Mouse (Mus musculus): ENCODE data around the gene Sh3gl2. TPM values are rescaled to one million over a fixed set of nuclear protein-coding genes. Genes with fewer than 3 reads are reported as not detected.

Sh3gl2 gene
- polyA plus RNA-seq, 1 experiment, result 0.22 TPM

- Histone ChIP-seq H3K27ac (ENCODE audit: control insufficient read depth, insufficient read depth, low read length) (no peak overlapping the region), H3K36me3 (ENCODE audit: control insufficient read depth, insufficient read depth, low read length) (no peaks in the 10 kb centered on the region), H3K27me3 (ENCODE audit: control insufficient read depth, insufficient read depth, low read length) (no peaks in the 10 kb centered on the region), H3K4me3 (ENCODE audit: control insufficient read depth, insufficient read depth, low read length) (no peak overlapping the region), H3K4me1 (replicated peaks; ENCODE audit: control insufficient read depth, insufficient read depth, low read length) (no peaks in the 10 kb centered on the region)
- DNase-seq, result no peak
- 55% methylated on average over 7 of the region's 7 CpGs for WGBS
- TF ChIP-seq POLR2A (IDR thresholded peaks at IDR 0.05; ENCODE audit: control insufficient read depth, extremely low read depth, insufficient read depth, low read length, poor library complexity) (no peak), CTCF (IDR thresholded peaks at IDR 0.05; ENCODE audit: borderline replicate concordance, control insufficient read depth, extremely low read depth, insufficient read depth, low read length, poor library complexity) (no peak)
These were observed 308.4 kb downstream of the Sh3gl2 start for GRCm38 (mm10) chr4:85513288-85513687.

GRCm38 (mm10) chr4:85513792-85514191 lies 308.9 kb downstream of the Sh3gl2 start, which contains the start of gene Adamtsl1:
TSS of gene Adamtsl1 (plus strand) at chr4:85514172.
- TF ChIP-seq CTCF (IDR thresholded peaks at IDR 0.05; ENCODE audit: borderline replicate concordance, control insufficient read depth, extremely low read depth, insufficient read depth, low read length, poor library complexity), result no peak
- TF ChIP-seq POLR2A (IDR thresholded peaks at IDR 0.05; ENCODE audit: control insufficient read depth, extremely low read depth, insufficient read depth, low read length, poor library complexity), result no peak
- no peak within 1 kb of the TSS for H3K27ac ChIP-seq (ENCODE audit: control insufficient read depth, insufficient read depth, low read length)
- no peaks in the 10 kb centered on the region for H3K4me1 ChIP-seq (replicated peaks; ENCODE audit: control insufficient read depth, insufficient read depth, low read length)
- H3K36me3 ChIP-seq (ENCODE audit: control insufficient read depth, insufficient read depth, low read length), result no peaks in the 10 kb centered on the region
- WGBS, result 12% methylated on average over 9 of the region's 9 CpGs
- DNase-seq, result no peak
- H3K27me3 ChIP-seq (ENCODE audit: control insufficient read depth, insufficient read depth, low read length), result no peaks in the 10 kb centered on the region
- no peak within 1 kb of the TSS for H3K4me3 ChIP-seq (ENCODE audit: control insufficient read depth, insufficient read depth, low read length)

- Histone ChIP-seq H3K4me1 (replicated peaks; ENCODE audit: control insufficient read depth, insufficient read depth, low read length) (no peaks in the 10 kb centered on the region), H3K36me3 (ENCODE audit: control insufficient read depth, insufficient read depth, low read length) (no peaks in the 10 kb centered on the region), H3K27me3 (ENCODE audit: control insufficient read depth, insufficient read depth, low read length) (no peaks in the 10 kb centered on the region), H3K27ac (ENCODE audit: control insufficient read depth, insufficient read depth, low read length) (no peak overlapping the region), H3K4me3 (ENCODE audit: control insufficient read depth, insufficient read depth, low read length) (no peak overlapping the region)
- no peak for DNase-seq
- no peak for TF ChIP-seq POLR2A (IDR thresholded peaks at IDR 0.05; ENCODE audit: control insufficient read depth, extremely low read depth, insufficient read depth, low read length, poor library complexity)
- WGBS, result 9% methylated on average over 33 of the region's 33 CpGs
These were observed 309.3 kb downstream of the Sh3gl2 start for GRCm38 (mm10) chr4:85514205-85514681.

- no peaks in the 10 kb centered on the region for H3K27me3 ChIP-seq (ENCODE audit: control insufficient read depth, insufficient read depth, low read length)
- no peaks in the 10 kb centered on the region for H3K4me1 ChIP-seq (replicated peaks; ENCODE audit: control insufficient read depth, insufficient read depth, low read length)
- no peaks in the 10 kb centered on the region for H3K36me3 ChIP-seq (ENCODE audit: control insufficient read depth, insufficient read depth, low read length)
- no peak for DNase-seq
- no peak overlapping the region for H3K27ac ChIP-seq (ENCODE audit: control insufficient read depth, insufficient read depth, low read length)
- no peak overlapping the region for H3K4me3 ChIP-seq (ENCODE audit: control insufficient read depth, insufficient read depth, low read length)
- 93% methylated on average over 7 of the region's 7 CpGs for WGBS
- no peak for TF ChIP-seq POLR2A (IDR thresholded peaks at IDR 0.05; ENCODE audit: control insufficient read depth, extremely low read depth, insufficient read depth, low read length, poor library complexity)
- TF ChIP-seq CTCF (IDR thresholded peaks at IDR 0.05; ENCODE audit: borderline replicate concordance, control insufficient read depth, extremely low read depth, insufficient read depth, low read length, poor library complexity), result no peak
These were observed 322.1 kb downstream of the Sh3gl2 start for GRCm38 (mm10) chr4:85526966-85527566.

GRCm38 (mm10) chr4:85529852-85530251 lies 324.9 kb downstream of the Sh3gl2 start:
- TF ChIP-seq POLR2A (IDR thresholded peaks at IDR 0.05; ENCODE audit: control insufficient read depth, extremely low read depth, insufficient read depth, low read length, poor library complexity) (no peak), CTCF (IDR thresholded peaks at IDR 0.05; ENCODE audit: borderline replicate concordance, control insufficient read depth, extremely low read depth, insufficient read depth, low read length, poor library complexity) (no peak)
- no peak for DNase-seq
- no peaks in the 10 kb centered on the region for H3K36me3 ChIP-seq (ENCODE audit: control insufficient read depth, insufficient read depth, low read length)
- H3K4me1 ChIP-seq (replicated peaks; ENCODE audit: control insufficient read depth, insufficient read depth, low read length), result no peaks in the 10 kb centered on the region
- H3K4me3 ChIP-seq (ENCODE audit: control insufficient read depth, insufficient read depth, low read length), result no peak overlapping the region
- H3K27me3 ChIP-seq (ENCODE audit: control insufficient read depth, insufficient read depth, low read length), result no peaks in the 10 kb centered on the region
- 56% methylated on average over 1 of the region's 1 CpGs for WGBS
- no peak overlapping the region for H3K27ac ChIP-seq (ENCODE audit: control insufficient read depth, insufficient read depth, low read length)

GRCm38 (mm10) chr4:85539677-85540076 lies 334.8 kb downstream of the Sh3gl2 start:
- Histone ChIP-seq H3K27ac (ENCODE audit: control insufficient read depth, insufficient read depth, low read length) (no peak overlapping the region), H3K36me3 (ENCODE audit: control insufficient read depth, insufficient read depth, low read length) (no peaks in the 10 kb centered on the region), H3K4me1 (replicated peaks; ENCODE audit: control insufficient read depth, insufficient read depth, low read length) (no peaks in the 10 kb centered on the region), H3K4me3 (ENCODE audit: control insufficient read depth, insufficient read depth, low read length) (no peak overlapping the region), H3K27me3 (ENCODE audit: control insufficient read depth, insufficient read depth, low read length) (no peaks in the 10 kb centered on the region)
- 82% methylated on average over 5 of the region's 5 CpGs for WGBS
- no peak for DNase-seq
- TF ChIP-seq POLR2A (IDR thresholded peaks at IDR 0.05; ENCODE audit: control insufficient read depth, extremely low read depth, insufficient read depth, low read length, poor library complexity) (no peak), CTCF (IDR thresholded peaks at IDR 0.05; ENCODE audit: borderline replicate concordance, control insufficient read depth, extremely low read depth, insufficient read depth, low read length, poor library complexity) (no peak)

GRCm38 (mm10) chr4:85543221-85543620 lies 338.3 kb downstream of the Sh3gl2 start:
- no peak for TF ChIP-seq POLR2A (IDR thresholded peaks at IDR 0.05; ENCODE audit: control insufficient read depth, extremely low read depth, insufficient read depth, low read length, poor library complexity)
- H3K36me3 ChIP-seq (ENCODE audit: control insufficient read depth, insufficient read depth, low read length), result no peaks in the 10 kb centered on the region
- no peaks in the 10 kb centered on the region for H3K27me3 ChIP-seq (ENCODE audit: control insufficient read depth, insufficient read depth, low read length)
- DNase-seq, result no peak
- H3K4me1 ChIP-seq (replicated peaks; ENCODE audit: control insufficient read depth, insufficient read depth, low read length), result no peaks in the 10 kb centered on the region
- H3K27ac ChIP-seq (ENCODE audit: control insufficient read depth, insufficient read depth, low read length), result no peak overlapping the region
- H3K4me3 ChIP-seq (ENCODE audit: control insufficient read depth, insufficient read depth, low read length), result no peak overlapping the region
- WGBS, result 86% methylated on average over 4 of the region's 4 CpGs

All from thymus, adult 2 months (tissue).